Mouse (Mus musculus): ENCODE data around the gene Tnni3. TPM values are rescaled to one million over a fixed set of nuclear protein-coding genes. Genes with fewer than 3 reads are reported as not detected.

Tnni3 gene
- polyA plus RNA-seq, 1 experiment from 2014 or later, result 3.9 TPM

DNA sequence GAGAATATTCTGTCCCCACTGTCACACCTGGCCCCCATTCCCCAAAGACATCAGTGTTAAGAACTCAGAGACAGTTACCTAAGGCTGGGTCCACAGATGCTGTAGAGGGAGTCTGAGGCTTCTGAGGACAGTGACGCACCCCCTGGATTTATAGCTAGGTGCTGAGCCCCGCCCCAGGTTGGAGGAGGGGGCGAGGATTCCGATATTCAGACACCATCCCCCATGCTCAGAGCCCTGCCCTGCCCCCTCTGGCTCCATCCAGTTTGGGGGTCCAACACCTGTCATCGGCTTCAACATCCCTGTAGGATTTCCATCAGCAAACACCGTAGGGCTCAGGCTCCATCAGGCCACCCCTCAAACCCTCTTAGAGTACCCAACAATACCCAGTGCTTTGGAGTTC lies 8.2 kb downstream of the Tnni3 start:
- H3K4me3 ChIP-seq, result no peak overlapping the region
- H3K4me1 ChIP-seq (replicated peaks), result peaks cover 16% of the 10 kb centered on the region
- 59% methylated on average over 6 of the region's 6 CpGs for WGBS
- no peaks in the 10 kb centered on the region for H3K36me3 ChIP-seq
- no peak overlapping the region for H3K4me2 ChIP-seq
- ATAC-seq (ENCODE audit: low FRiP score), result no peak
- no peak overlapping the region for H3K9ac ChIP-seq
- H3K9me3 ChIP-seq, result no peaks in the 10 kb centered on the region
- no peak overlapping the region for H3K27ac ChIP-seq
- peaks cover 9% of the 10 kb centered on the region for H3K27me3 ChIP-seq

DNA sequence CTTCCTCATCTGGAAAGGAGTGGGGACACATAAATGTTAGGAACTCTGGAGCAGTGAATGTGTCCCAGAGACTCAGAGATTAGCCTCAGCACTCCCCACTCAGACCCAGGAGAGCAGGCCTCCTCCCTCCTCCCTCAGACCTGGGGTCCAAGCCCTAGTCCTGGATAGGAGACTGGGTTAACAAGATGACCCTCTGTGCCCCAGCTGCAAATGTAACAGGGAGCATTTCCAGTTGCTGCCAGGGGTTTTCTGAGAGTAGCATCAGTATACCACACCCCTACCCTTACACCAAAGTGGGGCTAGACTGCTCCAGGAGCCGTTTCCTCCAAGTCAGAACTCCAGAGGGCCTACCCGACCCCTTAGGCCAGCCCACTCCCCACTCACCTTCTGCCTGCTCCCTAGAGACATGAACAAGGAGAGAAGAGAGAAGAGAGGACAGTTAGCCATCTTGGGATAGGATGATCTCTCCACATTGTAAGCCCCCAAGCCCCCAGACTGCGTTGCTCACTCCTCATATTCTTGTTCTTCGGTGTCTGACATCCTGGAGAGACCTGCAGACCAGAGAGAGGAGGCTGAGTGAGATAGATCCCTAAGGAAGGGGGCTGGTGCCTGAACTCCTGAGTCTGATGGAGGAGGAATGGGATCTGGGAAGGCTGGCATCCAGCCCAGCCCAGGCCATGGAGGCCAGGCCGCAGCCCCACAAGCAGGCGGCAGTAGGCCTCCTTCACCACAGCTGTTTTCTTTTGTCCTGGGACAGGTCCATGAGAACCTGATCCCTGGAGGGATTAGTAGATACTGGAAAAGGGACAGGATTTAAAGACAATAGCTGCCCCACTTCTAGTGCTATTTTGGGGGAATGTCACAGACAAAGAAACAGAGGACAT lies 10.0 kb downstream of the Tnni3 start:
- Histone ChIP-seq H3K27ac (no peak overlapping the region), H3K9ac (peak overlapping the region; percentile 51; the same call in 1 of the 2 replicates), H3K27me3 (peaks cover 2% of the 10 kb centered on the region; the same call in 1 of the 2 replicates), H3K4me1 (replicated peaks) (peaks cover 13% of the 10 kb centered on the region), H3K36me3 (no peaks in the 10 kb centered on the region), H3K9me3 (no peaks in the 10 kb centered on the region), H3K4me3 (no peak overlapping the region), H3K4me2 (no peak overlapping the region)
- 61% methylated on average over 6 of the region's 6 CpGs for WGBS
- 0 out of 2 replicates have a peak, but pooled peaks have one; percentile 15 for ATAC-seq (ENCODE audit: low FRiP score)

DNA sequence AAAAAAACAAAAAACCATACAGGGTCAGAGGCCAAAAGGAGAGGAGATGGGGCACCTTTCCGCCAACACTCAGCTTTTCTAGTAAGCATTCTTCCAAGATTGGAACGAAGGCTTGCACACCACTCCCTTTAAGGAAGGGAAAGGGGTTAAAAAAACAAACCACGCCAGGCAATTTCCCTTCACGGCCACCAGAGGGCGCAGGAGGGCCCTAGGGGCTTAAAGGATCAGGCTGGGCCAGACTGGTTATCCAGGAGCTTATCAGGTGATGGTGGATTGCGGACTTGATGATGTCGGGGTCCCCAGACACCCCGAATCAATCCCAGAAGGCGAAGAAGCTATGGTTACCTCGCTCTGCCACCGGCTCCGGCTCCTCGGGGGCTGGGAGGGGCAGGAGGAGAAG lies 10.8 kb downstream of the Tnni3 start:
- Histone ChIP-seq H3K4me1 (replicated peaks) (peaks cover 13% of the 10 kb centered on the region), H3K4me3 (no peak overlapping the region), H3K27ac (no peak overlapping the region), H3K9me3 (no peaks in the 10 kb centered on the region), H3K36me3 (no peaks in the 10 kb centered on the region), H3K4me2 (no peak overlapping the region), H3K9ac (no peak overlapping the region), H3K27me3 (peaks cover 10% of the 10 kb centered on the region; the same call in 1 of the 2 replicates)
- ATAC-seq (ENCODE audit: low FRiP score), result no peak
- 34% methylated on average over 13 of the region's 13 CpGs for WGBS

DNA sequence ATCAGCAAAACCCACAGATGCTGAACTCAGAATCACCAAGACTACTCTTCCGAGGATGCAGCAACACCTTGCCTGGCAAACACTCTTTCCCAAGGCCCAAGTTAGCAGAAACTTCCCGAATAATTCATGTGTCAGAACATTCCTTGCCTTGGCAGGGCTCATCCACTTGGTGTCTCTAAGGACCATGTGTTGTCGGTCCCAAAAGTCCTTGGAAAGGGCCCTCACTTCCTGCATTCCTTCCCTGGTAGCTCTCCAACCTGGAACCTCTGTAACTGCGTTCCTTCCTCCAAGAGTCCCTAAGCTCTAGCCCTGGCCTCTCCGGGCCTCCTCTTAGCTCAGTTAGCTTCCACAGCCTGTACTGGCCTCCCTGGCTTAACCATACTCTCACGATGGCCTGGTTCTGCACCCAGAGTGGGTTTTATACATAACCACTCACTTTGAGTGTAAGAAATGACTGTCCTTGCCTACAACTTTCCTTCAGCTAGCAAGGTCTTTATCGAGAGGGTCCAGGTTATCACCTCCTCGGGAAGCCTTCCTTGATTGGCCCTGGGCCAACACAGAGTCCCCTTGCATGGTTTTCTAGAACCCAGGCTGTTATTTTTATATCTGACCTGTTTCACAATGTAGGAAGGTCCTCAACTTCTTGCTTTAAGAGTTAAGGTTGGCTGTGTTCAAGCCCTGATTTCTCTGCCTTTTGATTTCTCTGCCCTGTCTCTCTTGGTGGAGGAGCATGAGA lies 12.4 kb downstream of the Tnni3 start:
- WGBS, result 83% methylated on average over 8 of the region's 8 CpGs
- no peak overlapping the region for H3K4me3 ChIP-seq
- peaks cover 12% of the 10 kb centered on the region; the same call in 1 of the 2 replicates for H3K27me3 ChIP-seq

DNA sequence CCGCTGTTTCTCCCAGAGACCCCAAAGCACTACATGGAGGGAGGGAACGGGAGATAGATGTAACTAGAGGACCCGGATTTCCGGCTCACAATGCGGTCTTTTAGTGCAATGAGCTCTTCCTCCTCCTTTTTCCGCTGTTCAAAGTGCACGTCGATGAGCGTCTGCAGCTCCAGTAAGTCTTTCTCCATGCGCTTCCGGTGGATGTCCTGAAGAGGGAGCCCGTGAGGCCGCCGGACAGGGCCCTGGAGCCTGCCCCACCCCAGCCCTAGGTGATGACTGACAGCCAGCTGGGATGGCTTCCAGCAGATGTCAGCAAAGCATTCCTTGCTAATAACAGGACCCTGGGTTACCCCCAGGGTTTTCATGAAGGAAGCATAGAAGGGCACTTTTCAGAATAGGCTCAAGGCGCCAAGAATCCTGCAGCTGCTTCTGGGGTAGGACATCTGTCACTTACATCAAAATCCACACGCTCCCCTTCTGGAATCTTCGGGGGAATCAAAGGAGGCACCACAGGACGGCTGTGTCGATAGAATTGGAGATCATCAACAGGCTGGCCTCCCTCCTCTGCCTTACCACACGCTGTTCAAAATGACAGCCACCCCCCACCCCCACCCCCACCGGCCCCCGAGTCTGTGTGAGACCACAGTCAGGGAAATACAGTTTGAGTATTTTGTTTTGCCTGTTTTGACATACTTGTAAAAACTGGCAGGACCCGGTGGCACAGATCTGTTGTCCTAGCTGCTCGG lies 14.0 kb downstream of the Tnni3 start:
- no peak overlapping the region for H3K4me2 ChIP-seq
- H3K4me3 ChIP-seq, result no peak overlapping the region
- H3K9ac ChIP-seq, result no peak overlapping the region
- H3K4me1 ChIP-seq (replicated peaks), result 0 out of 2 replicates have a peak, but pooled peaks cover 4% of the 10 kb centered on the region
- WGBS, result 12% methylated on average over 24 of the region's 24 CpGs
- no peaks in the 10 kb centered on the region for H3K36me3 ChIP-seq
- peak; percentile 54 for ATAC-seq (ENCODE audit: low FRiP score)
- H3K27me3 ChIP-seq, result peaks cover 12% of the 10 kb centered on the region; the same call in 1 of the 2 replicates
- H3K27ac ChIP-seq, result no peak overlapping the region
- no peaks in the 10 kb centered on the region for H3K9me3 ChIP-seq

More for the DNA sequence above, 12.4 kb downstream of the Tnni3 start:
- no peaks in the 10 kb centered on the region for H3K36me3 ChIP-seq
- no peak overlapping the region for H3K9ac ChIP-seq
- no peak overlapping the region for H3K27ac ChIP-seq
- no peaks in the 10 kb centered on the region for H3K9me3 ChIP-seq
- no peak for ATAC-seq (ENCODE audit: low FRiP score)
- H3K4me2 ChIP-seq, result no peak overlapping the region
- peaks cover 13% of the 10 kb centered on the region for H3K4me1 ChIP-seq (replicated peaks)

DNA sequence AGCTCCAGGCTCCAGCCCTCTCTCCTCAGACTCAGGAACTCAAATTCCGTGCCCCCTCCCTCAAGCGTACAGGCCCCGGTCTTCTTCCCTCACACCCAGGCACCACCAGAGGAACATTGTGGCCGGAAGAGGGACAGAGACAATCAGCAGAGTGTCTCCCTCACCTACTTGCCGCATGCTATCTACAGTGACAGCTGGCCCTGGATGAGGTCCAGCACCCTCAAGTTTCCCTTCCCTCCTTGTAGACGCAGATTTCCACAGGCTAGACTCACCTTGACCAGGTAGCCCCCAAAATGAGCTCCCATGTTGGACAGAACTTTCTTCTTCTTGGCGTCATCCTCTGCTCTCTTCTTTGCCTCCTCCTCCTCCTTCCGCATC lies 15.3 kb downstream of the Tnni3 start:
- H3K9ac ChIP-seq, result no peak overlapping the region
- H3K27me3 ChIP-seq, result peaks cover 12% of the 10 kb centered on the region; the same call in 1 of the 2 replicates
- H3K4me1 ChIP-seq (replicated peaks), result no peaks in the 10 kb centered on the region
- no peak overlapping the region for H3K4me2 ChIP-seq
- no peaks in the 10 kb centered on the region for H3K9me3 ChIP-seq
- H3K27ac ChIP-seq, result no peak overlapping the region
- no peaks in the 10 kb centered on the region for H3K36me3 ChIP-seq
- WGBS, result 92% methylated on average over 8 of the region's 8 CpGs
- no peak for ATAC-seq (ENCODE audit: low FRiP score)
- H3K4me3 ChIP-seq, result no peak overlapping the region

DNA sequence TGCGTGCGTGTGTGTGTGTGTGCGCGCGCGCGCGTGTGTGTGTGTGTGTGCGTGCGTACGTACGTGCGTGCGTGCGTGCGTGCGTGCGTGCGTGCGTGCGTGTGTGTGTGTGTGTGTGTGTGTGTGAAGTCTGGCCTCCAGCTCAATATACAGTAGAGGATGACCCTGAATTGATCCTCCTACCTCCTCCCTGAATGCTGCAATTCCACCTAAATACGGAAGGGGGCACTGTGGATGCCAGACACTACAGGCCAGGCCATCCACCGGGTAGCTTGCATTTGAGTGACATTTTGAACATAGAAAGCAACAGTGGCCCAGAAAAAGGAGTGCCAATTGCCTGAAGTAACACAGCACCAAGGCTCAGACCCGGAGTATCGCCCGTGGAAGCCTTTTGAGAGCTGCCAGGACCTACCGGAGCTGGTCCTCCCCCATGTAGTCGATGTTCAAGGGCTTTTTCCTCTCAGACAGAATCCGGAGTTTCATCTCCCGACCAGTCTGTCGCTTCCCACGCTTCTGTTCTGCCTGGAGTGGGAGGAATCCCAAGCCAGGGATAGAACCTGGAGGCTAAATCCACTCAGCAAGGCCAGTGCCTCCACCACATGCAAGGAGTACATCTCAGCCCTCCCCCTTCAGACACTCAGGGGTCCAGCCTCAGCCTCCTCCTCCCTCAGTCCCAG lies 15.8 kb downstream of the Tnni3 start:
- 78% methylated on average over 25 of the region's 32 CpGs for WGBS
- no peak overlapping the region for H3K27ac ChIP-seq
- no peak for ATAC-seq (ENCODE audit: low FRiP score)

DNA sequence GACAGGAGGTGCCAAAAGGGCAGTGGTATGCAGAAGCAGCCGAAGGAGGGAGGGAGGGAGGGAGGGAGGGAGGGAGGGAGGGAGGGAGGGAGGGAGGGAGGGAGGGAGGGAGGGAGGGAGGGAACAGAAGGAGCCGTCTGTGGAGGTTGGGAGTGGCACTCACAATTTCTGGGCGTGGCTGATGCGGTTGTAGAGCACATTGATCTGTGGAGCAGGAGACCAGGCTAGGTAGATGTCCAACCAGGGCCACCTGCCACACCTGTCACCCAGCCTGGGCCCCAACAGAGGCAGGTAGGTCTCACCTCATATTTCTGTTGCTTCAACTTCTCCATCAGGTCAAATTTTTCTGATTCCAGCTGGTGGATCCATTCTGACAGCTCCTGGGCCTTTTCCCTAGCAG lies 16.8 kb downstream of the Tnni3 start:
- Histone ChIP-seq H3K4me3 (no peak overlapping the region), H3K27ac (no peak overlapping the region), H3K36me3 (no peaks in the 10 kb centered on the region), H3K27me3 (peaks cover 12% of the 10 kb centered on the region; the same call in 1 of the 2 replicates), H3K9me3 (no peaks in the 10 kb centered on the region), H3K4me1 (replicated peaks) (0 out of 2 replicates have a peak, but pooled peaks cover 3% of the 10 kb centered on the region), H3K9ac (no peak overlapping the region), H3K4me2 (no peak overlapping the region)
- WGBS, result 59% methylated on average over 3 of the region's 4 CpGs
- no peak for ATAC-seq (ENCODE audit: low FRiP score)

More for the DNA sequence above, 15.8 kb downstream of the Tnni3 start:
- Histone ChIP-seq H3K27me3 (peaks cover 12% of the 10 kb centered on the region; the same call in 1 of the 2 replicates), H3K9ac (no peak overlapping the region), H3K4me2 (no peak overlapping the region), H3K9me3 (no peaks in the 10 kb centered on the region), H3K4me3 (no peak overlapping the region), H3K36me3 (no peaks in the 10 kb centered on the region), H3K4me1 (replicated peaks) (no peaks in the 10 kb centered on the region)

DNA sequence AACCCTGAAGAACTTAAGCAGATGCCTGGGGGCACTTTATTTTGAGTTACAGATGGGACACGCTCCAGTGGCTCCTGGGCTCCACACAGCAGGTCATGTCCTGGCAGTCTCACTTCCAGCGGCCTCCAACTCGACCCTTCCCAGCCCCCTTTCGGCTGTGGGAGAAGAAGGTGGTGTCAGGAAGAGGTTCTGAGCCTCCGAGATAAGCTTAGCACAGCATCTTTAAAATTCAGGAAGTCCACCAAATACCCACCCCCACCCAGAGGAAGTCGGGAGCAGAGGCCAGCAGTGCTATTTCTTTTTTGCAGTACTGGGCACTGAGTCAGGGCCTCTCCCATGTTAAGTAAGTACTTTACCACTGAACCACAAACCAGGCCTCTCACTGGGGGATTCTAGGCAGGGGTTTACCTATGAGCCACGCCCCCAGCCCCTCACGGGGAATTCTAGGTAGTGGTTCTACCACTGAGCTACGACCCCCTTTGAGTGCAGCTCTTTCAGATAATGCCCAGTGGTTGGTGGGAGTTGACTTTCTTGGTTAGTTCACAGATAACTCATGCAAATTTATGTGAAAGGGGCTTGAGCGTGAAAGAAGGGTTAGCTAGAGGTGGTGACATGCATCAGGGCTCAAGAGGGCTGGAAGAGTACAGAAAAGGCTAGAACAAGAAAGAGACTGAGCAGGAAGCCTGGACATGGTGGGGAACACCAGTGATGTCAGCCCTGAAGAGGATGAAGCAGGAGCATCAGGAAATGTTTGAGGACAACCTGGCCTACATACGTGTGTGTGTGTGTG lies 19.2 kb downstream of the Tnni3 start:
- no peak overlapping the region for H3K4me2 ChIP-seq
- H3K4me3 ChIP-seq, result no peak overlapping the region
- peaks cover 12% of the 10 kb centered on the region; the same call in 1 of the 2 replicates for H3K27me3 ChIP-seq
- no peaks in the 10 kb centered on the region for H3K36me3 ChIP-seq
- no peak overlapping the region for H3K27ac ChIP-seq
- peaks cover 14% of the 10 kb centered on the region for H3K4me1 ChIP-seq (replicated peaks)
- 56% methylated on average over 11 of the region's 11 CpGs for WGBS
- ATAC-seq (ENCODE audit: low FRiP score), result no peak
- no peaks in the 10 kb centered on the region for H3K9me3 ChIP-seq
- no peak overlapping the region for H3K9ac ChIP-seq

DNA sequence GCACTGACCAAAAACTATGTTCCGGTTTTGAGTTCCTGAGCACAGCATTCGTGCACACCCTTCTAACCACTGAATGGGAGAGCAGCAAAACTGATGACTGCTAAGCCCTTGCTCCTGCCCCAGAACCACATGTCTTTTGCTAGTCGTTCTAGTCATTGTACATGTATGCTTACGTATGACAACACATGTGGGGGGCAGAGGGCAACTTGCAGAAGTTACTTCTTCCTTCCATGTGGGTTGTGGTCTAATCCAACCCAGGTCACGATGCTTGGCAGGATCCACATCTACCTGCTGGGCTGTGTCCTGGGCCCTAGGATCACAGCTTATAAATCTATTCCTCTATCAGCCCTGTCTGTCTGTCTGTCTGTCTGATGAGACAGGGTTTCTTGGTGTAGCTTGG lies 20.2 kb downstream of the Tnni3 start:
- H3K9me3 ChIP-seq, result no peaks in the 10 kb centered on the region
- H3K27me3 ChIP-seq, result 0 out of 2 replicates have a peak, but pooled peaks cover 8% of the 10 kb centered on the region
- no peaks in the 10 kb centered on the region for H3K36me3 ChIP-seq
- H3K27ac ChIP-seq, result no peak overlapping the region
- no peak overlapping the region for H3K4me3 ChIP-seq
- 91% methylated on average over 5 of the region's 5 CpGs for WGBS
- no peak overlapping the region for H3K9ac ChIP-seq
- no peak for ATAC-seq (ENCODE audit: low FRiP score)
- H3K4me1 ChIP-seq (replicated peaks), result peaks cover 24% of the 10 kb centered on the region
- H3K4me2 ChIP-seq, result no peak overlapping the region

DNA sequence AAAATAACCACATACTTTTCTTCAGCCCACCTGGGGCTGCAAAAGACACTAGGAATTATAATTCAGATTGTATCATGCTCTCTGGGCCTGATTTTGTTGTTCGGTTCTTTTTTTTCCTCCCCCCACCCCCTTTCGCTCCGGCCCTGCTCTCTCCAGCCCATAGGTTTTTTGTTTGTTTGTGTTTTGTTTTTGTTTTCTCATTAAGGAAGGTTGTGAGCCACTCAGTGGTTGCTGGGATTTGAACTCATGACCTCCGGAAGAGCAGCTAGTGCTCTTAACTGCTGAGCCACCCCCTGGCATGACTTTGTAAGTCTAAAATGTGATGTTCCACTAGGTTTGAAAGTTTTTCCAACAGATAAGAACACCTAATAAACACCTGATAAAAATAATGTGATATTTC lies 20.9 kb downstream of the Tnni3 start:
- H3K36me3 ChIP-seq, result no peaks in the 10 kb centered on the region
- 0 out of 2 replicates have a peak overlapping the region, but pooled peaks have one; percentile 89 for H3K4me2 ChIP-seq
- peaks cover 32% of the 10 kb centered on the region for H3K4me1 ChIP-seq (replicated peaks)
- H3K27me3 ChIP-seq, result 0 out of 2 replicates have a peak, but pooled peaks cover under 1% of the 10 kb centered on the region
- no peak overlapping the region for H3K9ac ChIP-seq
- H3K27ac ChIP-seq, result no peak overlapping the region
- no peak overlapping the region for H3K4me3 ChIP-seq
- 78% methylated on average over 4 of the region's 4 CpGs for WGBS
- no peak for ATAC-seq (ENCODE audit: low FRiP score)
- no peaks in the 10 kb centered on the region for H3K9me3 ChIP-seq
